In genomic region chr14:61918113-61918512, GRCm38 (mm10) we compare ENCODE assay signal across 28 mouse cellular contexts.
DNase-seq lines count a peak whose midpoint lies in the region; ATAC-seq lines count a peak whose summit lies in the region.
"Had no signal": no experiment of that assay in that cellular context is flagged by ENCODE, and none has a peak within 500 bp of the region (broad histone marks: within the 10 kb centered on the region; RNA-seq: fewer than 3 reads in every experiment).

No protein-coding gene starts in this region.

- peak; percentile 99 for ATAC-seq in granulocyte monocyte progenitor cell, adult 5-6 weeks (replicated peaks; ENCODE audit: poor library complexity, severe bottlenecking)
- peak; percentile 96 for ATAC-seq in megakaryocyte progenitor cell, adult 5-6 weeks (replicated peaks; ENCODE audit: poor library complexity)
- no peak for ATAC-seq in liver, embryonic 11.5 days (replicated peaks; ENCODE audit: low FRiP score)
- ATAC-seq: activated CD4-positive, CD25-positive, alpha-beta regulatory T cell, adult 4 months; forebrain, embryonic 16.5 days had no signal

- H3K9me3 ChIP-seq in liver, embryonic 11.5 days (ENCODE audit: control insufficient read depth, low read length) = no peaks in the 10 kb centered on the region
- H3K9me3 ChIP-seq: embryonic facial prominence, embryonic 10.5 days; forebrain, embryonic 12.5 days; heart, embryonic 15.5 days; hindbrain, embryonic 15.5 days had no signal

- H3K4me1 ChIP-seq in liver, embryonic 11.5 days (replicated peaks; ENCODE audit: control insufficient read depth, insufficient read depth, low read length) = no peaks in the 10 kb centered on the region
- H3K4me1 ChIP-seq: embryonic facial prominence, embryonic 10.5 days; embryonic facial prominence, embryonic 13.5 days; forebrain, embryonic 12.5 days; heart, embryonic 12.5 days; heart, embryonic 15.5 days; hindbrain, embryonic 12.5 days; hindbrain, embryonic 15.5 days had no signal

- peak; percentile 23 for DNase-seq in lung, postnatal 36 days
- DNase-seq in lung, postnatal 4 days = no peak
- DNase-seq in layer of hippocampus, postnatal 36 days = no peak
- no peak for DNase-seq in embryo, embryonic 10.5 days (ENCODE audit: low spot score)
- DNase-seq in liver, embryonic 11.5 days (ENCODE audit: low spot score) = no peak
- DNase-seq: adrenal gland, adult 8-10 months; adrenal gland, postnatal 25 days; cerebellum, adult 18-20 months; cerebellum, adult 9-10 months; cerebellum, postnatal 14 days; embryo, embryonic 11 days; gastrocnemius, postnatal 10 days; gastrocnemius, postnatal 36 days; heart, adult 11 months; heart, postnatal 10 days; heart, postnatal 4 days had no signal

- no peaks in the 10 kb centered on the region for H3K27me3 ChIP-seq in liver, embryonic 11.5 days (replicated peaks; ENCODE audit: control insufficient read depth, insufficient read depth, low read length)
- H3K27me3 ChIP-seq: embryonic facial prominence, embryonic 13.5 days; forebrain, embryonic 12.5 days; heart, embryonic 12.5 days; heart, embryonic 15.5 days; hindbrain, embryonic 12.5 days; hindbrain, embryonic 15.5 days had no signal

- no peak overlapping the region for H3K4me2 ChIP-seq in liver, embryonic 11.5 days
- H3K4me2 ChIP-seq: embryonic facial prominence, embryonic 13.5 days; forebrain, embryonic 12.5 days; heart, embryonic 12.5 days; heart, embryonic 15.5 days; hindbrain, embryonic 12.5 days; hindbrain, embryonic 15.5 days had no signal

- no peak overlapping the region for H3K27ac ChIP-seq in liver, embryonic 11.5 days (ENCODE audit: low read depth, low read length)
- H3K27ac ChIP-seq: embryonic facial prominence, embryonic 10.5 days; embryonic facial prominence, embryonic 13.5 days; forebrain, embryonic 12.5 days; heart, embryonic 15.5 days; hindbrain, embryonic 12.5 days; hindbrain, embryonic 15.5 days had no signal

- H3K36me3 ChIP-seq in liver, embryonic 11.5 days (ENCODE audit: control insufficient read depth, insufficient read depth, low read length) = no peaks in the 10 kb centered on the region
- H3K36me3 ChIP-seq: embryonic facial prominence, embryonic 10.5 days; embryonic facial prominence, embryonic 13.5 days; forebrain, embryonic 12.5 days; heart, embryonic 12.5 days; heart, embryonic 15.5 days; hindbrain, embryonic 12.5 days; hindbrain, embryonic 15.5 days had no signal

- H3K4me3 ChIP-seq in liver, embryonic 11.5 days (ENCODE audit: low read depth, low read length) = no peak overlapping the region
- H3K4me3 ChIP-seq: embryonic facial prominence, embryonic 10.5 days; embryonic facial prominence, embryonic 13.5 days; erythroblast, embryonic 14.5 days; forebrain, embryonic 12.5 days; heart, embryonic 12.5 days; heart, embryonic 15.5 days; hindbrain, embryonic 12.5 days; hindbrain, embryonic 15.5 days had no signal

- no peak overlapping the region for H3K9ac ChIP-seq in liver, embryonic 11.5 days (ENCODE audit: low read depth, low read length)
- H3K9ac ChIP-seq: embryonic facial prominence, embryonic 13.5 days; forebrain, embryonic 12.5 days; heart, embryonic 12.5 days; heart, embryonic 15.5 days; hindbrain, embryonic 12.5 days; hindbrain, embryonic 15.5 days had no signal
